Mouse (Mus musculus): ENCODE results near the gene Slc35g3. TPM values are rescaled to one million over a fixed set of nuclear protein-coding genes. Genes with fewer than 3 reads are reported as not detected.

Gene Slc35g3
- polyA plus RNA-seq, 1 experiment from 2014 or later, result not detected

GRCm38 (mm10) chr11:69774961-69775360 is 13.2 kb upstream of the Slc35g3 start:
- WGBS (ENCODE audit: missing documents), result 63% methylated on average over 5 of the region's 5 CpGs
- Histone ChIP-seq H3K4me3 (ENCODE audit: inconsistent target) (no peak overlapping the region), H3K36me3 (ENCODE audit: inconsistent target) (peaks cover 14% of the 10 kb centered on the region; the same call in 1 of the 2 replicates), H3K27ac (no peak overlapping the region), H3K79me2 (ENCODE audit: inconsistent target) (peaks cover 10% of the 10 kb centered on the region)

- Histone ChIP-seq H3K4me3 (ENCODE audit: inconsistent target) (no peak overlapping the region), H3K27ac (no peak overlapping the region), H3K36me3 (ENCODE audit: inconsistent target) (no peaks in the 10 kb centered on the region), H3K79me2 (ENCODE audit: inconsistent target) (peaks cover 46% of the 10 kb centered on the region)
- WGBS (ENCODE audit: missing documents), result 92% methylated on average over 4 of the region's 4 CpGs
These were observed 5.8 kb upstream of the Slc35g3 start for GRCm38 (mm10) chr11:69767625-69767909.

- H3K36me3 ChIP-seq (ENCODE audit: inconsistent target), result no peaks in the 10 kb centered on the region
- H3K4me3 ChIP-seq (ENCODE audit: inconsistent target), result peak overlapping the region; percentile 53
- H3K79me2 ChIP-seq (ENCODE audit: inconsistent target), result peaks cover 46% of the 10 kb centered on the region
- no peak overlapping the region for H3K27ac ChIP-seq
- 91% methylated on average over 13 of the region's 13 CpGs for WGBS (ENCODE audit: missing documents)
These were observed 5.3 kb upstream of the Slc35g3 start for GRCm38 (mm10) chr11:69766872-69767624.

- H3K27ac ChIP-seq, result no peak overlapping the region
- peak overlapping the region; percentile 53 for H3K4me3 ChIP-seq (ENCODE audit: inconsistent target)
- H3K36me3 ChIP-seq (ENCODE audit: inconsistent target), result no peaks in the 10 kb centered on the region
- H3K79me2 ChIP-seq (ENCODE audit: inconsistent target), result peaks cover 46% of the 10 kb centered on the region
- WGBS (ENCODE audit: missing documents), result 1% methylated on average over 36 of the region's 37 CpGs
These were observed 4.4 kb upstream of the Slc35g3 start for GRCm38 (mm10) chr11:69766126-69766609.

GRCm38 (mm10) chr11:69765221-69766125 is 3.7 kb upstream of the Slc35g3 start, which contains the start of gene Zbtb4:
Gene Zbtb4 (plus strand): TSS chr11:69765912.
- Histone ChIP-seq H3K4me3 (ENCODE audit: inconsistent target) (peak within 1 kb of the TSS; percentile 53), H3K27ac (no peak within 1 kb of the TSS), H3K79me2 (ENCODE audit: inconsistent target) (peaks cover 40% of the 10 kb centered on the region), H3K36me3 (ENCODE audit: inconsistent target) (no peaks in the 10 kb centered on the region)
- WGBS (ENCODE audit: missing documents), result 27% methylated on average over 16 of the region's 55 CpGs

GRCm38 (mm10) chr11:69763551-69763950 is 1.8 kb upstream of the Slc35g3 start:
- 90% methylated on average over 7 of the region's 7 CpGs for WGBS (ENCODE audit: missing documents)
- H3K79me2 ChIP-seq (ENCODE audit: inconsistent target), result peaks cover 22% of the 10 kb centered on the region
- no peak overlapping the region for H3K27ac ChIP-seq
- no peaks in the 10 kb centered on the region for H3K36me3 ChIP-seq (ENCODE audit: inconsistent target)
- H3K4me3 ChIP-seq (ENCODE audit: inconsistent target), result no peak overlapping the region

- WGBS (ENCODE audit: missing documents), result 100% methylated on average over 6 of the region's 7 CpGs
- Histone ChIP-seq H3K27ac (no peak overlapping the region), H3K4me3 (ENCODE audit: inconsistent target) (no peak overlapping the region)
These were observed 917 bp downstream of the Slc35g3 start for GRCm38 (mm10) chr11:69760901-69761200.

GRCm38 (mm10) chr11:69760160-69760900 is 1.4 kb downstream of the Slc35g3 start:
- Histone ChIP-seq H3K79me2 (ENCODE audit: inconsistent target) (peaks cover 25% of the 10 kb centered on the region), H3K27ac (no peak overlapping the region), H3K36me3 (ENCODE audit: inconsistent target) (no peaks in the 10 kb centered on the region), H3K4me3 (ENCODE audit: inconsistent target) (no peak overlapping the region)
- WGBS (ENCODE audit: missing documents), result 73% methylated on average over 10 of the region's 14 CpGs

More at GRCm38 (mm10) chr11:69760901-69761200, 917 bp downstream of the Slc35g3 start:
- Histone ChIP-seq H3K36me3 (ENCODE audit: inconsistent target) (no peaks in the 10 kb centered on the region), H3K79me2 (ENCODE audit: inconsistent target) (peaks cover 20% of the 10 kb centered on the region)

GRCm38 (mm10) chr11:69758971-69759721 is 2.6 kb downstream of the Slc35g3 start:
- peak overlapping the region; percentile 53 for H3K4me3 ChIP-seq (ENCODE audit: inconsistent target)
- no peaks in the 10 kb centered on the region for H3K36me3 ChIP-seq (ENCODE audit: inconsistent target)
- 2% methylated on average over 37 of the region's 37 CpGs for WGBS (ENCODE audit: missing documents)
- peak overlapping the region; percentile 95 for H3K27ac ChIP-seq
- peaks cover 37% of the 10 kb centered on the region for H3K79me2 ChIP-seq (ENCODE audit: inconsistent target)

GRCm38 (mm10) chr11:69758478-69758970 is 3.2 kb downstream of the Slc35g3 start, which contains the start of gene Polr2a:
Gene Polr2a (minus strand): TSS chr11:69758637.
- no peaks in the 10 kb centered on the region for H3K36me3 ChIP-seq (ENCODE audit: inconsistent target)
- peaks cover 43% of the 10 kb centered on the region for H3K79me2 ChIP-seq (ENCODE audit: inconsistent target)
- WGBS (ENCODE audit: missing documents), result under 1% methylated on average over 34 of the region's 36 CpGs
- H3K4me3 ChIP-seq (ENCODE audit: inconsistent target), result peak within 1 kb of the TSS; percentile 53
- H3K27ac ChIP-seq, result peak within 1 kb of the TSS; percentile 95

GRCm38 (mm10) chr11:69758090-69758456 is 3.7 kb downstream of the Slc35g3 start:
- WGBS (ENCODE audit: missing documents), result under 1% methylated on average over 17 of the region's 26 CpGs
- Histone ChIP-seq H3K27ac (peak overlapping the region; percentile 95), H3K4me3 (ENCODE audit: inconsistent target) (peak overlapping the region; percentile 53), H3K79me2 (ENCODE audit: inconsistent target) (peaks cover 48% of the 10 kb centered on the region), H3K36me3 (ENCODE audit: inconsistent target) (no peaks in the 10 kb centered on the region)

GRCm38 (mm10) chr11:69757303-69758089 is 4.3 kb downstream of the Slc35g3 start:
- Histone ChIP-seq H3K27ac (peak overlapping the region; percentile 95), H3K79me2 (ENCODE audit: inconsistent target) (peaks cover 54% of the 10 kb centered on the region), H3K4me3 (ENCODE audit: inconsistent target) (peak overlapping the region; percentile 53), H3K36me3 (ENCODE audit: inconsistent target) (no peaks in the 10 kb centered on the region)
- WGBS (ENCODE audit: missing documents), result 42% methylated on average over 9 of the region's 9 CpGs

GRCm38 (mm10) chr11:69754701-69755100 is 7.1 kb downstream of the Slc35g3 start:
- Histone ChIP-seq H3K27ac (0 out of 2 replicates have a peak overlapping the region, but pooled peaks have one; percentile 17), H3K36me3 (ENCODE audit: inconsistent target) (no peaks in the 10 kb centered on the region), H3K4me3 (ENCODE audit: inconsistent target) (no peak overlapping the region), H3K79me2 (ENCODE audit: inconsistent target) (peaks cover 82% of the 10 kb centered on the region)
- 27% methylated on average over 3 of the region's 3 CpGs for WGBS (ENCODE audit: missing documents)
